ENCODE assay signal across 10 mouse cellular contexts in the genomic region with DNA sequence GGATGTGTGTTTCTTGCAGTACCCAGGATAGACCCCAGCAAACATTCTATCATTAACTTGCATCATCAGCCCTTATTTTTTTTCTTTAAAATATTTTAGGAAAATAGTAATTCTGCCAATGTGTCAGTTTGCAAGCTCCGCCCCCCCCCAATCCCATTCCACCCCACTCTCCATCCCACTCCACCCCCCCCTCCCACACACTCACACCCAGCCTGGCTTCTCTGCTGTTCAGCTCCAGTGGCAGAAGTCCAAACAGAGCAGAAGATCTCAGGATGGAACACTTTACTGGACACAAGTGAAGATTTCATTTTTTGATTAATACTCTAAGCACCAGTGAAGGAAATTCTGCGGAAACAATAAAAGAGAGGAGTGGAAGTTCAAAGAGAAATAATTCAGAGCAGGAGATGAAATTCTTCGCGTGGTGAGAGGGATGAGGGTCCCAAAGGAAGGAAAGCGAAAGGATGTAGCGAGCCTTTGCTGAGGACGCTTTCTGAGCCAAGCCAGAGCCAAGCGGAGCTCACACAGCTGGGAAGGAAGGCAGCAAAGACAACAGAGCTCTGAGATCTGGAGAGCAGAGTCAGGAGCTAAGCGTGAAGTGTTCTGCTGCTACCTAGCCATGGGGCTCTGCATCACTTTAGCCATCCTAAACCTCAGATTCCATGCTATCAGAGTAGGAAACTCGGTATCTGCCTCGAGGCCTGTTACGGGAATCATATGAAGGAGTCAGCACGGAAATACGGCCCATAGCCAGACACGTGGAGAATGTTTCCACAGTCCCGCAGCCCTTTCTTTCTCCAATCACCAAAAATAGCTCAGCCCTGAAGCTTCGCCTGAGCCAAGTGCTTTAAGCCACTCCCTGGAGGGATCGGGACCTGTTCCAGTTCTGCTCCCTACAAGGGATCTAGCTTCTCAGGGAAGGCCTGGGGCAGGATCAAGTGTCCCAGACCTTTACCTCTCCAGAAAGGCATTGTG. TPM values are rescaled to one million over a fixed set of nuclear protein-coding genes. Genes with fewer than 3 reads are reported as not detected.
DNase-seq lines count a peak whose midpoint lies in the region; ATAC-seq and TF ChIP-seq lines count a peak whose summit lies in the region.
"Had no signal": no experiment of that assay in that cellular context is flagged by ENCODE, and none has a peak within 500 bp of the region (broad histone marks: within the 10 kb centered on the region; RNA-seq: fewer than 3 reads in every experiment).

No protein-coding gene starts in this region.

- TF ChIP-seq POLR2A in spleen, adult 2 months (IDR thresholded peaks at IDR 0.05; ENCODE audit: low read depth, low read length): no peak

- 84% methylated on average over 18 of the region's 18 CpGs for WGBS in spleen, adult 2 months
- WGBS in kidney, embryonic 14.5 days: 64% methylated on average over 18 of the region's 18 CpGs

- H3K4me2 ChIP-seq in kidney, embryonic 14.5 days (replicated peaks; ENCODE audit: low read depth, low read length): no peak overlapping the region

- no peak overlapping the region for H3K4me3 ChIP-seq in spleen, adult 2 months (ENCODE audit: extremely low read depth, insufficient read depth, insufficient read length)
- H3K4me3 ChIP-seq in kidney, embryonic 14.5 days (ENCODE audit: low read length): no peak overlapping the region
- H3K4me3 ChIP-seq: erythroblast, embryonic 14.5 days had no signal

- no peaks in the 10 kb centered on the region for H3K36me3 ChIP-seq in spleen, adult 2 months (ENCODE audit: control insufficient read depth, insufficient read depth, low read length)
- no peaks in the 10 kb centered on the region for H3K36me3 ChIP-seq in kidney, embryonic 14.5 days (ENCODE audit: control insufficient read depth, insufficient read depth, low read length)

- no peak for TF ChIP-seq CTCF in spleen, adult 2 months (IDR thresholded peaks at IDR 0.05; ENCODE audit: extremely low read depth, insufficient read depth, insufficient read length, insufficient replicate concordance)

- peak overlapping the region; percentile 16; the same call in 1 of the 2 replicates for H3K27ac ChIP-seq in spleen, adult 2 months (ENCODE audit: insufficient read depth, low read length)
- peak overlapping the region; percentile 42; the same call in 1 of the 2 replicates for H3K27ac ChIP-seq in kidney, embryonic 14.5 days (ENCODE audit: low read depth, low read length)

- H3K4me1 ChIP-seq in spleen, adult 2 months (ENCODE audit: control insufficient read depth, insufficient read depth, insufficient read length): no peaks in the 10 kb centered on the region
- no peaks in the 10 kb centered on the region for H3K4me1 ChIP-seq in kidney, embryonic 14.5 days (ENCODE audit: control insufficient read depth, insufficient read depth, low read length)

- no peak for ATAC-seq in kidney, embryonic 14.5 days (ENCODE audit: low FRiP score, low TSS enrichment)

- H3K27me3 ChIP-seq in spleen, adult 2 months (ENCODE audit: control insufficient read depth, insufficient read depth, low read length): no peaks in the 10 kb centered on the region
- 0 out of 2 replicates have a peak, but pooled peaks cover 2% of the 10 kb centered on the region for H3K27me3 ChIP-seq in kidney, embryonic 14.5 days (ENCODE audit: control insufficient read depth, insufficient read depth, low read length)

- DNase-seq in spleen, adult 2 months (ENCODE audit: low read depth in 1 of 2, low spot score in 2 of 2): no peak
- DNase-seq in spleen, postnatal 10 days (ENCODE audit: low spot score in 2 of 2): no peak
- peak; percentile 89 to 94 for DNase-seq in heart, adult 18-20 months
- peak; percentile 57 for DNase-seq in ovary, adult 18-20 months (ENCODE audit: low spot score)
- no peak for DNase-seq in layer of hippocampus, postnatal 25 days (ENCODE audit: extremely low spot score in 1 of 2, low spot score in 1 of 2)
- no peak for DNase-seq in thymus, postnatal 0 days (ENCODE audit: low spot score)
- no peak for DNase-seq in B cell, adult 2 months

- H3K9me3 ChIP-seq in kidney, embryonic 14.5 days (ENCODE audit: control insufficient read depth, low read length): no peaks in the 10 kb centered on the region

- no peak overlapping the region for H3K9ac ChIP-seq in kidney, embryonic 14.5 days (ENCODE audit: low read depth, low read length)

RNA-seq across cellular contexts. Expression of a gene that starts 4.8 kb away (rescaled TPM):
- 0.23 and 0.26 TPM in 2 replicates for polyA plus RNA-seq in spleen, adult 2 months (2012; rRNA removed)
- total RNA-seq in heart, adult 18-20 months (2021): not detected
- polyA plus RNA-seq in kidney, embryonic 14.5 days (2014; fragmentation: Nextera tagmentation; extraction: Ambion mirVana): not detected in 2 replicates
- total RNA-seq in layer of hippocampus, postnatal 25 days (2021): not detected
- not detected in 2 replicates for polyA plus RNA-seq in thymus, postnatal 0 days (2015; fragmentation: Nextera tagmentation; extraction: Ambion mirVana)
- total RNA-seq: ES-E14 had no signal
- polyA plus RNA-seq: erythroblast, embryonic 14.5 days had no signal

RNA-seq across cellular contexts. Expression of a gene that starts 53.1 kb away (rescaled TPM):
- polyA plus RNA-seq in spleen, adult 2 months (2012; rRNA removed): 0.33 and 0.45 TPM in 2 replicates
- under 1 TPM; 0.84 to 0.90 TPM for total RNA-seq in heart, adult 18-20 months (2021)
- 7.8 and 9.7 TPM in 2 replicates for polyA plus RNA-seq in kidney, embryonic 14.5 days (2014; fragmentation: Nextera tagmentation; extraction: Ambion mirVana)
- 10 to 100 TPM; 10.4 to 11.5 TPM for total RNA-seq in layer of hippocampus, postnatal 25 days (2021)
- polyA plus RNA-seq in thymus, postnatal 0 days (2015; fragmentation: Nextera tagmentation; extraction: Ambion mirVana): 0.10 and 0.12 TPM in 2 replicates
- polyA plus RNA-seq: erythroblast, embryonic 14.5 days had no signal

Comparison
In these comparisons a context has a peak if more than half of its experiments do, and no peak if none do; other contexts are left out.
1. DNase-seq: peak in heart, adult 18-20 months (2 of 2) and ovary, adult 18-20 months (single experiment); none in spleen, adult 2 months (0 of 2), spleen, postnatal 10 days (0 of 2), layer of hippocampus, postnatal 25 days (0 of 2), thymus, postnatal 0 days (single experiment) and B cell, adult 2 months (0 of 2).